Comparison of ENCODE assay signal across 9 mouse cellular contexts in the genomic region with DNA sequence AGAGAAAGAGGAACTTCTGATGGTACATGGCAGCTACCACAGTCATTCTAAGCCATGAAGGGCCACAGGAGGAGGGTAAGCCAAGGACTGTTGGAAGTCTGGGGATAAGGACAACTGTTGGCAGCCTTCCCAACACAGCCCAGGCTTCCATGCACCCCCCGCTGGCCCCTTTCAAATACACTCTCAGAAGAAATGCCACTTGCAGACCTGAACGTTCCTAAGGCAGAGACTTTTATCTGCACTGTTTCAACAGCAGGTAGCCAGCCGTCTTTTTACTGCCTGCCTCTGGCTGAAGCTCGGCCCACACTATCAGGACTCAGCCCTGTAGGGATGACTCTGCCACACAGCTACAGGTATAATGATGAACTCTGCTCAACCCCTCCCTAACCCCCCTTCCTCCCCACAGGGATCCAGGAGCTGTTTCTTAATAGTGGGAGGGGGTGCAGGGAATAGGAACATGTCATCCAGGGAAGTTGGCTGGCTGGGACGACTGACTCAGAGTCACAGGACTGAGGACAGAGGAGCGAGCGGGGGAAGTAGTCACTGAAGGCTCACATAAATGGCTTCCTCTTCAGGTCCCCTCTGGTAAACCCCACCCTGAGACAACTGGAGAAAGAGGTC. TPM values are rescaled to one million over a fixed set of nuclear protein-coding genes. Genes with fewer than 3 reads are reported as not detected.
A peak's percentile ranks its signal among the peaks of the same experiment; 100 is the strongest.
DNase-seq lines count a peak whose midpoint lies in the region; ATAC-seq lines count a peak whose summit lies in the region.
"Had no signal": no experiment of that assay in that cellular context is flagged by ENCODE, and none has a peak within 500 bp of the region (broad histone marks: within the 10 kb centered on the region; RNA-seq: fewer than 3 reads in every experiment).

No protein-coding gene starts in this region.

- H3K4me2 ChIP-seq in hindbrain, embryonic 12.5 days (replicated peaks) = no peak overlapping the region
- H3K4me2 ChIP-seq in hindbrain, embryonic 14.5 days (replicated peaks) = no peak overlapping the region
- 0 out of 2 replicates have a peak overlapping the region, but pooled peaks have one; percentile 1 for H3K4me2 ChIP-seq in heart, embryonic 15.5 days

- no peak overlapping the region for H3K4me3 ChIP-seq in hindbrain, embryonic 12.5 days
- H3K4me3 ChIP-seq in hindbrain, embryonic 14.5 days (replicated peaks; ENCODE audit: low read length) = no peak overlapping the region
- no peak overlapping the region for H3K4me3 ChIP-seq in heart, embryonic 15.5 days

- no peaks in the 10 kb centered on the region for H3K9me3 ChIP-seq in hindbrain, embryonic 12.5 days (replicated peaks)
- no peaks in the 10 kb centered on the region for H3K9me3 ChIP-seq in hindbrain, embryonic 14.5 days (ENCODE audit: control insufficient read depth, low read length)
- H3K9me3 ChIP-seq in heart, embryonic 15.5 days (replicated peaks) = no peaks in the 10 kb centered on the region
- H3K9me3 ChIP-seq: G1E had no signal

- DNase-seq in hindbrain, embryonic 14.5 days (ENCODE audit: low spot score) = no peak
- DNase-seq in MEL-GATA-1-ER (ENCODE audit: extremely low read depth, low read depth) = peak; percentile 43
- DNase-seq in cerebellum, adult 9-10 months = peak; percentile 80
- DNase-seq in lung, postnatal 10 days = peak; percentile 70
- no peak for DNase-seq in urinary bladder, adult 2 months (ENCODE audit: low spot score)
- DNase-seq in embryo, embryonic 11 days = no peak

- ATAC-seq in hindbrain, embryonic 12.5 days (ENCODE audit: low FRiP score) = no peak
- no peak for ATAC-seq in hindbrain, embryonic 14.5 days (ENCODE audit: low FRiP score)
- ATAC-seq in heart, embryonic 15.5 days (replicated peaks; ENCODE audit: insufficient number of reproducible peaks, insufficient read depth, low FRiP score, low read depth) = no peak

- no peak overlapping the region for H3K9ac ChIP-seq in hindbrain, embryonic 12.5 days
- no peak overlapping the region for H3K9ac ChIP-seq in hindbrain, embryonic 14.5 days
- H3K9ac ChIP-seq in heart, embryonic 15.5 days = no peak overlapping the region

- 57% methylated on average over 7 of the region's 7 CpGs for WGBS in hindbrain, embryonic 12.5 days
- 49% methylated on average over 7 of the region's 7 CpGs for WGBS in hindbrain, embryonic 14.5 days
- WGBS in heart, embryonic 15.5 days = 19% methylated on average over 7 of the region's 7 CpGs

- 0 out of 2 replicates have a peak overlapping the region, but pooled peaks have one; percentile 8 for H3K27ac ChIP-seq in hindbrain, embryonic 12.5 days
- H3K27ac ChIP-seq in hindbrain, embryonic 14.5 days = no peak overlapping the region; the same call in 1 of the 2 replicates
- H3K27ac ChIP-seq in heart, embryonic 15.5 days = peak overlapping the region; percentile 71

- H3K36me3 ChIP-seq in hindbrain, embryonic 12.5 days = peaks cover 76% of the 10 kb centered on the region
- H3K36me3 ChIP-seq in hindbrain, embryonic 14.5 days (replicated peaks; ENCODE audit: control insufficient read depth, insufficient read depth) = peaks cover 82% of the 10 kb centered on the region
- H3K36me3 ChIP-seq in heart, embryonic 15.5 days = no peaks in the 10 kb centered on the region
- H3K36me3 ChIP-seq: G1E had no signal

- no peaks in the 10 kb centered on the region for H3K27me3 ChIP-seq in hindbrain, embryonic 12.5 days
- no peaks in the 10 kb centered on the region for H3K27me3 ChIP-seq in hindbrain, embryonic 14.5 days (ENCODE audit: control insufficient read depth, insufficient read depth, low read length)
- H3K27me3 ChIP-seq in heart, embryonic 15.5 days = no peaks in the 10 kb centered on the region

- H3K4me1 ChIP-seq in hindbrain, embryonic 12.5 days = peaks cover 45% of the 10 kb centered on the region
- peaks cover 12% of the 10 kb centered on the region for H3K4me1 ChIP-seq in hindbrain, embryonic 14.5 days (replicated peaks; ENCODE audit: control insufficient read depth, insufficient read depth, low read length)
- H3K4me1 ChIP-seq in heart, embryonic 15.5 days (replicated peaks) = peaks cover 76% of the 10 kb centered on the region

RNA-seq across cellular contexts. Expression of a gene that starts 24.5 kb away (rescaled TPM):
- polyA plus RNA-seq in hindbrain, embryonic 12.5 days (2016; fragmentation: Nextera tagmentation; extraction: Ambion mirVana) = 111 and 115 TPM in 2 replicates
- 118 and 119 TPM in 2 replicates for polyA plus RNA-seq in hindbrain, embryonic 14.5 days (2014; fragmentation: Nextera tagmentation; extraction: Ambion mirVana)
- 31.2 and 43.1 TPM in 2 replicates for polyA plus RNA-seq in heart, embryonic 15.5 days (2015; fragmentation: Nextera tagmentation; extraction: Ambion mirVana)
- 242 and 366 TPM in 2 replicates for polyA plus RNA-seq in urinary bladder, adult 2 months (2012; rRNA removed)

RNA-seq across cellular contexts. Expression of a gene that starts 46.4 kb away (rescaled TPM):
- polyA plus RNA-seq in hindbrain, embryonic 12.5 days (2016; fragmentation: Nextera tagmentation; extraction: Ambion mirVana) = 8.8 and 11.3 TPM in 2 replicates
- 4.7 and 5.5 TPM in 2 replicates for polyA plus RNA-seq in hindbrain, embryonic 14.5 days (2014; fragmentation: Nextera tagmentation; extraction: Ambion mirVana)
- polyA plus RNA-seq in heart, embryonic 15.5 days (2015; fragmentation: Nextera tagmentation; extraction: Ambion mirVana) = 26.2 and 33.5 TPM in 2 replicates
- polyA plus RNA-seq in urinary bladder, adult 2 months (2012; rRNA removed) = 78.1 and 88.7 TPM in 2 replicates

Comparison
In these comparisons a context has a peak if more than half of its experiments do, and no peak if none do; other contexts are left out.
1. DNase-seq: peak in MEL-GATA-1-ER (single experiment), cerebellum, adult 9-10 months (single experiment) and lung, postnatal 10 days (single experiment); none in hindbrain, embryonic 14.5 days (single experiment), urinary bladder, adult 2 months (single experiment) and embryo, embryonic 11 days (single experiment).